Mouse (Mus musculus): Measurements from ENCODE around the gene Hcn1. TPM values are rescaled to one million over a fixed set of nuclear protein-coding genes. Genes with fewer than 3 reads are reported as not detected.

Gene Hcn1
- polyA plus RNA-seq, 1 experiment, result not detected

DNA sequence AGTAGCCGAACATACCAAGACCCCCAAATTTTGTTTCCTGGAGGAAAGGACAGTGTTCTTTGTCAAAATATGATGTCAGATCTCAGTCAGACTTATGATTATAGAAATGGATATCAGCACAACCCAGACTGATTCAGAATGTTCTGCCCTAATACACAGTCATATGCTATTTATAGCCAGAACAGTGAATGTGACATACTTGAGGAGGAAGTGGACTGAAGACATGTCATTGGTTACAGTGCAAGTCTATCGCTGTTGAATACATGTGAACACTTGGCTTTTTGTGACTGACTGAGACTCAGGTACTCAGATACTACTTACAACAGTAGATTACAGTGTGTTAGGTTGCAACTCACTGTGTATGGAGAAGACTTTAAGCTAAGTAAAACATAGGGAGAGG, 245.2 kb downstream of the Hcn1 start:
- H3K36me3 ChIP-seq (ENCODE audit: control insufficient read depth, insufficient read depth, low read length), result no peaks in the 10 kb centered on the region
- no peak for DNase-seq (ENCODE audit: low read depth in 1 of 2, low spot score in 2 of 2)
- WGBS, result 71% methylated on average over 2 of the region's 2 CpGs
- H3K27me3 ChIP-seq (ENCODE audit: control insufficient read depth, insufficient read depth, low read length), result no peaks in the 10 kb centered on the region
- H3K4me3 ChIP-seq (ENCODE audit: extremely low read depth, insufficient read depth, insufficient read length), result no peak overlapping the region
- no peak overlapping the region for H3K27ac ChIP-seq (ENCODE audit: insufficient read depth, low read length)
- H3K4me1 ChIP-seq (ENCODE audit: control insufficient read depth, insufficient read depth, insufficient read length), result no peaks in the 10 kb centered on the region
- TF ChIP-seq POLR2A (IDR thresholded peaks at IDR 0.05; ENCODE audit: low read depth, low read length), result no peak
- TF ChIP-seq CTCF (IDR thresholded peaks at IDR 0.05; ENCODE audit: extremely low read depth, insufficient read depth, insufficient read length, insufficient replicate concordance), result no peak

DNA sequence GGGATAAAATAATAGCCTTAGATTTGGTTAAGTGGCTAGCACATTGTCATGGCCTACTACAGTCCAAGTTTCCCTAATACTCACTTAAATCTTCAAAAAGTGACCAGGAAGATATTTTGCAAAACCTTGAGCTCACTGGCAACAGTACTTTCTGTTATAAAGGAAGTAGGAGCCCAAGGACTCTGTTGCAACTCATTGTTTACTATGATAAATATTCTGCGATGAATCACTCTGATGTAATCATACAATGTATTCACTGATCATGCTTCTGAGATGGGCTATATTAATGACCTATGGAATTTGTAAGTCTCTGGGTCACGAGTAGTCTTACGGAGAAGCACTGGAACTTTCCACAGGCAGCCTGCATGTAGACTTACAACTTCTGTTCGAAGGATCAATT, 246.6 kb downstream of the Hcn1 start:
- Histone ChIP-seq H3K4me3 (ENCODE audit: extremely low read depth, insufficient read depth, insufficient read length) (no peak overlapping the region), H3K4me1 (ENCODE audit: control insufficient read depth, insufficient read depth, insufficient read length) (peaks cover 4% of the 10 kb centered on the region; the same call in 1 of the 2 replicates), H3K27ac (ENCODE audit: insufficient read depth, low read length) (no peak overlapping the region), H3K36me3 (ENCODE audit: control insufficient read depth, insufficient read depth, low read length) (no peaks in the 10 kb centered on the region), H3K27me3 (ENCODE audit: control insufficient read depth, insufficient read depth, low read length) (no peaks in the 10 kb centered on the region)
- no peak for TF ChIP-seq POLR2A (IDR thresholded peaks at IDR 0.05; ENCODE audit: low read depth, low read length)
- 93% methylated on average over 4 of the region's 4 CpGs for WGBS
- no peak for DNase-seq (ENCODE audit: low read depth in 1 of 2, low spot score in 2 of 2)

DNA sequence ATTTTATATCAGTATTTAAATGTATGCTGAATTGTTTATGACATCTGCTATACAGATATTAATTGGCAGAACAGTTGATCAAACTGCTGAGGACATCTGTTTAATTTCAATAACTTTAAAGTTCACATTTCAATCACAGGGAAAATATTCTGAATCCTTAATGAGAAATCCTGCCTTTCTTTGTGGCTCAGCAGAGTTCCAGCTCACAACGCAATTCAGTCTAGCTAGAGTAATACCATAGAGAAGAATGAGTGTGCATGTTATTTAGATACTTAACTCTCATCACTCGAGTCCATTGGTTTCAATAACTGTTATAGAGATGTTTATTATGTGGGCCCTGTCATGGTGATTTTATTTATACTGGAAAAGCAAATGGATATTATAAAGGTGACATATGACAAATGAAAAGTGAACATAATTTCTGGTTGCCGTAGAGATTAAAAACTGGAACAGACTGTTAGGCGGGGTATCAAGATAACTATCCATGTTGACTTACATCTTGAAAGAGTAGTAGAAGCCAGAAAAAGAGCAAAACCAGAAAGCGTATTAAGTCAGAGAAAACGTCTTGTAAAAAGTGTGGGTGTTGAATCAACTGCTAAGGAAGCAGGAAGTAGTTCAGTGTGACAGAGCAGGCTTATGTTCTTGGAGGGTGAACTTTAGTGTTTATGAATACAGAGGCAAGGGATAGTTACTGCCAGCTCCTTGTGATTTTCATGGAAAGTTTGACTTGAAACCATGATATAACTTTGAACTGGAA, 250.0 kb downstream of the Hcn1 start:
- Histone ChIP-seq H3K27me3 (ENCODE audit: control insufficient read depth, insufficient read depth, low read length) (no peaks in the 10 kb centered on the region), H3K27ac (ENCODE audit: insufficient read depth, low read length) (no peak overlapping the region), H3K4me3 (ENCODE audit: extremely low read depth, insufficient read depth, insufficient read length) (no peak overlapping the region), H3K4me1 (ENCODE audit: control insufficient read depth, insufficient read depth, insufficient read length) (peaks cover 4% of the 10 kb centered on the region; the same call in 1 of the 2 replicates), H3K36me3 (ENCODE audit: control insufficient read depth, insufficient read depth, low read length) (no peaks in the 10 kb centered on the region)
- WGBS, result 63% methylated on average over 6 of the region's 6 CpGs
- TF ChIP-seq CTCF (IDR thresholded peaks at IDR 0.05; ENCODE audit: extremely low read depth, insufficient read depth, insufficient read length, insufficient replicate concordance), result no peak
- no peak for TF ChIP-seq POLR2A (IDR thresholded peaks at IDR 0.05; ENCODE audit: low read depth, low read length)
- DNase-seq (ENCODE audit: low read depth in 1 of 2, low spot score in 2 of 2), result no peak

DNA sequence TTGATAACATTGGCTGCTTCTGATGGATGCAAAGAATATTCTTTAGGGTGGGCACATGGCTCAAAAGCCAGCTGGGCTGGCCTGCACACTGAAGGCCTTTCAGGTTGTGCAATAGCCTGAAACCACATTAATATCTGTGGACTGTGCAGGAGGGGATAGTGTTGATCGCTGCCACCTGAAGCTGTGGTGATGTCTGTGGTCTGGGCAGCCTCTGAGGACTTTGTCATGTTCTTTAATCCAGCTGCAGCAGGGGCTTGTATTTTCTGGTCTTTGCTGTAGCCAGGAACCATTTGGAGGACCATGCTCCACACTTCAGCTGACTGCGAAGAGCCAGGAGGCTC, 250.6 kb downstream of the Hcn1 start:
- H3K36me3 ChIP-seq (ENCODE audit: control insufficient read depth, insufficient read depth, low read length), result no peaks in the 10 kb centered on the region
- TF ChIP-seq CTCF (IDR thresholded peaks at IDR 0.05; ENCODE audit: extremely low read depth, insufficient read depth, insufficient read length, insufficient replicate concordance) (no peak), POLR2A (IDR thresholded peaks at IDR 0.05; ENCODE audit: low read depth, low read length) (no peak)
- H3K27ac ChIP-seq (ENCODE audit: insufficient read depth, low read length), result no peak overlapping the region
- H3K4me3 ChIP-seq (ENCODE audit: extremely low read depth, insufficient read depth, insufficient read length), result no peak overlapping the region
- H3K4me1 ChIP-seq (ENCODE audit: control insufficient read depth, insufficient read depth, insufficient read length), result peaks cover 4% of the 10 kb centered on the region; the same call in 1 of the 2 replicates
- 38% methylated on average over 2 of the region's 2 CpGs for WGBS
- no peaks in the 10 kb centered on the region for H3K27me3 ChIP-seq (ENCODE audit: control insufficient read depth, insufficient read depth, low read length)
- DNase-seq (ENCODE audit: low read depth in 1 of 2, low spot score in 2 of 2), result no peak

DNA sequence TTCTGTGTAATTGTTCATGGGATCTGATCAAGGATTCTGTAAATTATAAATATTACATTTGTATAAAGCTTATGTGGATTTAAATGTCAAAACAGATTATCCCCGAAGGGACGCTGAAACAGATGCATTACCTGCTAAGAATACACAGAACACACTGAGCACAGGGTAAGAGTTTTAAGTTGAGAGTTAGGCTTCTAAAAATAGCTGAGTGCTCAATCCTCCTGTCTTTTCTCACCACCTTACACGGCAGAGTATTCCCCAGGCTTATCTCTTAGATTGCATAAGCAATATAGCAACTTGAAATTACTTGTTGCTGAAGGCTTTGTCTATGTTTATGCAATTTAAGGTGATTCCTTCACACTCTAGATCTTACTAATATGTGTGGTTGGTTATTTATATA, 256.3 kb downstream of the Hcn1 start:
- H3K36me3 ChIP-seq (ENCODE audit: control insufficient read depth, insufficient read depth, low read length), result no peaks in the 10 kb centered on the region
- DNase-seq (ENCODE audit: low read depth in 1 of 2, low spot score in 2 of 2), result no peak
- H3K4me3 ChIP-seq (ENCODE audit: extremely low read depth, insufficient read depth, insufficient read length), result no peak overlapping the region
- H3K27ac ChIP-seq (ENCODE audit: insufficient read depth, low read length), result no peak overlapping the region
- no peaks in the 10 kb centered on the region for H3K27me3 ChIP-seq (ENCODE audit: control insufficient read depth, insufficient read depth, low read length)
- no peak for TF ChIP-seq POLR2A (IDR thresholded peaks at IDR 0.05; ENCODE audit: low read depth, low read length)
- no peak for TF ChIP-seq CTCF (IDR thresholded peaks at IDR 0.05; ENCODE audit: extremely low read depth, insufficient read depth, insufficient read length, insufficient replicate concordance)
- WGBS, result 71% methylated on average over 3 of the region's 3 CpGs
- no peaks in the 10 kb centered on the region for H3K4me1 ChIP-seq (ENCODE audit: control insufficient read depth, insufficient read depth, insufficient read length)

DNA sequence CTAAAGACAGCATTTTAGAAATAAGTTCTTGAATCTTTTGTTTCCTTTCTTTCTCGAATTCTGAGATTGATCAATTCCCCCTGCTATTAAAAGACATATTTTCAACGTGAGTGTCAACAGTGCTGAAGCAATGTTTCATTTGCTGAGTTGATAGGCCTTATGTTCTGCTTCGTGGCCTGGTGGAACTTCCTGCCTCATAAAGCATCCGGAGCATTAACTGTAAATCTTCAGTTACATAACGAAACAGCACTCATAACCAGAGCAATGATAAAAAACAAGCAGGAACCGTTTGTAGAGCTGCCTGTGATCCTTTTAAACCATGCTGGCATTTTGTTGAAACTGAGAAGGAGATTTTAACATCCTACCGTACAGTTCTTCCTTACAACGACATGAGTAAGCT, 275.7 kb downstream of the Hcn1 start:
- Histone ChIP-seq H3K36me3 (ENCODE audit: control insufficient read depth, insufficient read depth, low read length) (no peaks in the 10 kb centered on the region), H3K27ac (ENCODE audit: insufficient read depth, low read length) (no peak overlapping the region), H3K27me3 (ENCODE audit: control insufficient read depth, insufficient read depth, low read length) (no peaks in the 10 kb centered on the region), H3K4me3 (ENCODE audit: extremely low read depth, insufficient read depth, insufficient read length) (no peak overlapping the region), H3K4me1 (ENCODE audit: control insufficient read depth, insufficient read depth, insufficient read length) (no peaks in the 10 kb centered on the region)
- TF ChIP-seq CTCF (IDR thresholded peaks at IDR 0.05; ENCODE audit: extremely low read depth, insufficient read depth, insufficient read length, insufficient replicate concordance) (no peak), POLR2A (IDR thresholded peaks at IDR 0.05; ENCODE audit: low read depth, low read length) (no peak)
- DNase-seq (ENCODE audit: low read depth in 1 of 2, low spot score in 2 of 2), result no peak
- WGBS, result 11% methylated on average over 8 of the region's 8 CpGs

DNA sequence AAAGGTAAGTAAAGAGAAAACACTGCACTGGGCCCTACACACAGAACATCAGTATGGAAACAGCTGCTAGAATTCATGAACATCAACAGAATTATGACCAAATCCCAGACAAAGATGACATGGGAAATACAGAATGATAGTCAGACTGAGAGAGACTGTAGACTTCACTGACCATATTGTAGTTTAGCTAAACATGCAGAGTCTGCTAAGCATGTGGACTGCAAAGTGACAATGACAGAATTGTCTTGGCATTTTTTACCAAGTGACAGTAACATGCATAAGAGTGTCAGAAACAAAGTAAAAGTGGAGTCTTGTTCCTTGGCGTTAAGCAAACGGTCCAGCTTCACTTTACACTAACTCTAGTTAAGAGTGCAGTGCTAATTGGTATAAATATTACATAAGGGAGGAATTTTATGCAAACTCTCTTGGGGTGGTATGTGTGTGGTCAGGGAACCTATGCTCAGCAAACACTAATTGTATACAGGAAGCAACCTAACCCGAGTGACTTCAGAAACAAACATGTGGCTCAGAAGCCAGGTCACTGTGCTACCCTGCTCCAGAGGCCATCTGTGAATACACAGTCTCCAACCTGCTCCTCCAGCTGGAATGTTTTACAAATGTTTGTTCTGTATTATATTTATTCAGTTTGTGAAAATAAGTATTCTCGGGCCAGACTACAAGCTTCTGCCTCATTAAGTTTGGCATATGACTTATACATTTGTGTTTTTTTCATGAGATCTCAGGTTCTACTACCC, 278.5 kb downstream of the Hcn1 start:
- Histone ChIP-seq H3K27me3 (ENCODE audit: control insufficient read depth, insufficient read depth, low read length) (no peaks in the 10 kb centered on the region), H3K36me3 (ENCODE audit: control insufficient read depth, insufficient read depth, low read length) (no peaks in the 10 kb centered on the region), H3K4me3 (ENCODE audit: extremely low read depth, insufficient read depth, insufficient read length) (no peak overlapping the region), H3K27ac (ENCODE audit: insufficient read depth, low read length) (no peak overlapping the region), H3K4me1 (ENCODE audit: control insufficient read depth, insufficient read depth, insufficient read length) (no peaks in the 10 kb centered on the region)
- DNase-seq (ENCODE audit: low read depth in 1 of 2, low spot score in 2 of 2), result no peak
- no peak for TF ChIP-seq POLR2A (IDR thresholded peaks at IDR 0.05; ENCODE audit: low read depth, low read length)
- no peak for TF ChIP-seq CTCF (IDR thresholded peaks at IDR 0.05; ENCODE audit: extremely low read depth, insufficient read depth, insufficient read length, insufficient replicate concordance)
- WGBS, result 79% methylated on average over 4 of the region's 4 CpGs
